Mouse (Mus musculus): ENCODE data around the gene Zfp523.

DNA sequence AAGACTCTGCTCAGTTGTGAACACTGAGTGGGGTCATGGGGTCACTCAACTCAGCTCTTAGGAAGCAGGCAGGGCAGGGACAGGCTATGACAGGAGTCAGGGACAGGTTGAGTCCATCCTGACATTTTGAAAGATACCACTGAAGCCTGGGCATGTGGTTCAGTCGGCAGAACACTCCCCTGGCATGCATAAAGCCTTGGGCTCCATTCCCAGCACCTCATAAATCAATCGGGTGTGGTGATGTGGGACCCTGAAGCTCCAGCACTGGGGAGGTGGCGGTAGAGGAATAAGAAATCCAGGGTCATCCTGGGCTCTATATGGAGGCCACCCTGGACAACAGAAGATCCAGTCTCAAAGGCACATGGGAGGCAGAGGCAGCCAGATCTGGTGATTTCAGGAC is 41.4 kb upstream of the Zfp523 start:
- TF ChIP-seq CTCF (IDR thresholded peaks at IDR 0.05; ENCODE audit: low read depth) (no peak), EP300 (IDR thresholded peaks at IDR 0.05; ENCODE audit: low read depth) (no peak)

Measured in heart, postnatal 0 days (tissue).